Mouse (Mus musculus) intestine, embryonic 14.5 days (tissue): ENCODE data around the gene Ppfibp2. TPM values are rescaled to one million over a fixed set of nuclear protein-coding genes. Genes with fewer than 3 reads are reported as not detected.

Experiments
- ATAC-seq: fragments of 200-750 bp; cut with Nextera tagmentation; replicated peaks from 2 replicates; pipeline ENCODE4 v1.8.0; 2017; ENCODE audit warnings: low read depth, moderate number of reproducible peaks, moderate TSS enrichment, moderate library complexity; ENCODE audit not compliant: low FRiP score, low TSS enrichment
- DNase-seq: peaks from one replicate; pipeline ENCODE4 v3.0.0-alpha.2; 2018; ENCODE audit warnings: low spot score
- H3K27ac ChIP-seq: fragments of 300-500 bp; sonication (generic); 2 replicates; pipeline ENCODE4 v1.5.1; 2014; ENCODE audit warnings: low read depth, mild to moderate bottlenecking, control low read depth
- H3K27me3 ChIP-seq: fragments of 300-500 bp; sonication (generic); replicated peaks from 2 replicates; pipeline ENCODE4 v1.6.1; 2014; ENCODE audit warnings: low read length, control low read depth; ENCODE audit not compliant: control insufficient read depth, insufficient read depth
- H3K36me3 ChIP-seq: fragments of 300-500 bp; sonication (generic); 2 replicates; pipeline ENCODE4 v1.6.1; 2014; ENCODE audit warnings: low read length, control low read depth; ENCODE audit not compliant: control insufficient read depth, insufficient read depth
- H3K4me1 ChIP-seq: fragments of 300-500 bp; sonication (generic); replicated peaks from 2 replicates; pipeline ENCODE4 v1.6.1; 2014; ENCODE audit warnings: low read length, control low read depth, mixed read lengths; ENCODE audit not compliant: control insufficient read depth, insufficient read depth
- H3K4me2 ChIP-seq: fragments of 300-500 bp; sonication (generic); 2 replicates; pipeline ENCODE4 v1.6.1; 2014; ENCODE audit warnings: low read length
- H3K4me3 ChIP-seq: fragments of 300-500 bp; sonication (generic); 2 replicates; pipeline ENCODE4 v1.5.1; 2014; ENCODE audit warnings: low read depth, low read length, control low read depth, mixed read lengths
- H3K9ac ChIP-seq: fragments of 300-500 bp; sonication (generic); 2 replicates; pipeline ENCODE4 v1.6.1; 2014; ENCODE audit warnings: mild to moderate bottlenecking, low read length
- H3K9me3 ChIP-seq: fragments of 300-500 bp; sonication (generic); 2 replicates; pipeline ENCODE4 v1.6.1; 2016; ENCODE audit warnings: low read length, control low read depth; ENCODE audit not compliant: control insufficient read depth
- WGBS: fragments of 180-500 bp; shearing (Covaris S2); extraction: QIAGEN DNeasy Blood & Tissue Kit; methylation state at CpG from one replicate; pipeline ENCODE4 v1.1.7; 2014; 5-methylcytosine and 5-hydroxymethylcytosine counted together
- polyA plus RNA-seq: library from polyadenylated mRNA; unstranded; fragments of >200 nt; fragmentation: Nextera tagmentation; extraction: Ambion mirVana; gene quantifications from 2 replicates; pipeline ENCODE4 v1.2.1, GENCODE M21; 2014

Gene Ppfibp2
- polyA plus RNA-seq, 1 experiment from 2014 or later: 11.2 TPM

- DNase-seq: no peak
- ATAC-seq: no peak
- Histone ChIP-seq H3K4me1 (no peaks in the 10 kb centered on the region), H3K36me3 (no peaks in the 10 kb centered on the region), H3K4me2 (no peak overlapping the region), H3K4me3 (no peak overlapping the region), H3K9me3 (no peaks in the 10 kb centered on the region), H3K27ac (no peak overlapping the region), H3K9ac (no peak overlapping the region), H3K27me3 (no peaks in the 10 kb centered on the region)
- WGBS: 79% methylated on average over 10 of the region's 10 CpGs
These were observed 157.1 kb downstream of the Ppfibp2 start for GRCm38 (mm10) chr7:107752031-107752520.

- H3K9me3 ChIP-seq: no peaks in the 10 kb centered on the region
- H3K4me3 ChIP-seq: no peak overlapping the region
- no peak overlapping the region for H3K4me2 ChIP-seq
- no peak for ATAC-seq
- DNase-seq: no peak
- WGBS: 61% methylated on average over 3 of the region's 3 CpGs
- no peaks in the 10 kb centered on the region for H3K36me3 ChIP-seq
- no peak overlapping the region for H3K9ac ChIP-seq
- no peaks in the 10 kb centered on the region for H3K27me3 ChIP-seq
- H3K4me1 ChIP-seq: 0 out of 2 replicates have a peak, but pooled peaks cover 3% of the 10 kb centered on the region
- no peak overlapping the region for H3K27ac ChIP-seq
These were observed 160.9 kb downstream of the Ppfibp2 start for GRCm38 (mm10) chr7:107755905-107756304.

DNA sequence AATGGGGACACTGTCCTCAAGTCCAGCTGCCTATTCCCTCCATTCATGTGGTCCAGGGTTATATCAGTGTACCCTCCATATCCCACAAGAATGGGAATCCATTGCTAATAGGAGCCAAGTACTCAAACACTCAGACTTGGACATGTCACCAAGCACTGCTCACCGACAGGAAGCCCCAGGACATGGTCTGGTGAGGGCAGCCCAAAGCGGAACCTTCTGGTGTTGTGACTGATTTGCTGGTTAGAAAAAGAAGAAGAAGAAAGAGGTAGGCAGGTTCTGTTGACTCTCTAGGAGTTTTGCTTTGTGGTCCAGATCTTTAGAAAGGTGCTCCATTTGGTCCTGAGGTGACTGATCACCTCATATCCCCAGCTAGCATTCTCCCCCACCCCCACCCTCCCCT lies 161.7 kb downstream of the Ppfibp2 start:
- Histone ChIP-seq H3K4me3 (no peak overlapping the region), H3K4me2 (no peak overlapping the region), H3K9ac (no peak overlapping the region), H3K27me3 (no peaks in the 10 kb centered on the region), H3K27ac (no peak overlapping the region), H3K9me3 (no peaks in the 10 kb centered on the region), H3K4me1 (0 out of 2 replicates have a peak, but pooled peaks cover 3% of the 10 kb centered on the region), H3K36me3 (no peaks in the 10 kb centered on the region)
- DNase-seq: no peak
- ATAC-seq: no peak
- WGBS: 94% methylated on average over 2 of the region's 2 CpGs

DNA sequence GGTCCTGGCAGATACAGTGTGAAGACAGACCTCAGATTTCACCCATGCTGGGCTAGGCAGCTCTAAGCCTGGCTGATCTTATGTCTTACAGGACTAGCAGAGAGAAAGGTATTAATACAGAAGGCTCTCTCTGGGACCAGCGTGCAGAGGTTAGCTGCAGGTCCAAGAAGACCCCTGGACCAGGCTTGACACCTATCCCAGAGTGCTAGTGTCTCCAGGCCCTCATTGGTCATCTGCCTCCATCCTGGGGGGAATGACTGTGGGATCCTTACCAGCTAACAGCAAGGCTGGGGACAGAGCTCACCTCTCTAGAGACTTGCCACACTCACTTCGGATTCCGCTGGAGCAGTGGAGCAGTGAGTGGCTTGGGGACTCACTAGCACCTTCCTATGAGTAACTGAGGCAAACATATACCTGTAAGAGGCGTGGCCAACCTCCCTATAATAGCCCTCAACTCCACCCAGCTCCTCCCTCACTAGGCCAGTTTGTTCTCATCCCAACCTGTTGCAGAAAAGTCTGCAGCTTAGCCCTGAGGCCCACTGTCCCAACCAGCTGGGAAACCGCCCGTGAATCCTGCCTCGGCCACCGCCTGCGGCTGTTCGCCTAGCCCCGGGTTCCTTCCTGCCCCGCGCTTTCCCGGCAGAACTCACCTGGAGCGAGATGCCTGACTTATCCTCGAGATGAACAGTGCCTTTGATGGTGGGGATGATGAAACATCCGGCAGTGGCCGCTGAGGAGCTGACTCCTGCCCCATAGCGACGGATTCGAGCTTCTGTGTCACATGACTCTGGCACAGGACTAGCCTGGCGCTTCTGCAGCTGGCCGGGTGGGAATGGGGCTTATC lies 162.5 kb downstream of the Ppfibp2 start, which contains the start of gene Cyb5r2:
TSS of gene Cyb5r2 (minus strand) at position 725 of the 844 bp plus-strand sequence.
- Histone ChIP-seq H3K9ac (no peak within 1 kb of the TSS), H3K4me2 (peak within 1 kb of the TSS; percentile 49), H3K27me3 (no peaks in the 10 kb centered on the region), H3K36me3 (no peaks in the 10 kb centered on the region), H3K4me3 (peak within 1 kb of the TSS; percentile 13; the same call in 1 of the 2 replicates), H3K9me3 (no peaks in the 10 kb centered on the region), H3K4me1 (0 out of 2 replicates have a peak, but pooled peaks cover 3% of the 10 kb centered on the region), H3K27ac (no peak within 1 kb of the TSS)
- ATAC-seq: peak; percentile 84
- DNase-seq: peak; percentile 65
- WGBS: 9% methylated on average over 23 of the region's 23 CpGs

- no peak overlapping the region for H3K4me2 ChIP-seq
- no peaks in the 10 kb centered on the region for H3K4me1 ChIP-seq
- no peaks in the 10 kb centered on the region for H3K9me3 ChIP-seq
- WGBS: 65% methylated on average over 6 of the region's 6 CpGs
- H3K4me3 ChIP-seq: no peak overlapping the region
- ATAC-seq (no peak), DNase-seq (no peak)
- H3K27ac ChIP-seq: no peak overlapping the region
- no peaks in the 10 kb centered on the region for H3K27me3 ChIP-seq
- H3K36me3 ChIP-seq: no peaks in the 10 kb centered on the region
- no peak overlapping the region for H3K9ac ChIP-seq
These were observed 175.8 kb downstream of the Ppfibp2 start for GRCm38 (mm10) chr7:107770812-107771211.

DNA sequence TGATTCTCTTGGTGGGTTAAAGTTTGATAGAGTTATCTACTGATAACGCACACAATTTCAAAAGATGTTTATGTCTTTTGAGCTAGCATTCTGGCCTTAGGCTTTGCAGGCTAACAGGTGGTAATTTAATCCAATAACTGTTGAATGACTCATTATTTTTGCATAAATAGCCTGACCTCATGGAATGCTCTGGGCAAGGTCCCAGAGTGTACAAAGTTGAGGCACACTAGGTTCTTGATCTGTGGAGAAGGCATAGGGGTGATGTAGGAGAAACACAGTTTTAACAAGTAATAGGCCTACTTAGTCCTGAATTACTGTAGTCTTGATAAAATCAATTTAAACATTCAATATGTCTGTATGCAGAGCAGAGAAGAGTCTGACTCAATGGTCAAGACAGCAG lies 183.2 kb downstream of the Ppfibp2 start:
- Histone ChIP-seq H3K4me3 (no peak overlapping the region), H3K9me3 (no peaks in the 10 kb centered on the region), H3K4me1 (no peaks in the 10 kb centered on the region), H3K27me3 (no peaks in the 10 kb centered on the region), H3K4me2 (no peak overlapping the region), H3K36me3 (no peaks in the 10 kb centered on the region), H3K27ac (no peak overlapping the region), H3K9ac (no peak overlapping the region)
- ATAC-seq: no peak
- 56% methylated on average over 1 of the region's 1 CpGs for WGBS
- no peak for DNase-seq

- H3K9ac ChIP-seq: no peak overlapping the region
- no peak for DNase-seq
- no peaks in the 10 kb centered on the region for H3K36me3 ChIP-seq
- no peaks in the 10 kb centered on the region for H3K27me3 ChIP-seq
- H3K9me3 ChIP-seq: no peaks in the 10 kb centered on the region
- no peaks in the 10 kb centered on the region for H3K4me1 ChIP-seq
- no peak overlapping the region for H3K4me2 ChIP-seq
- WGBS: 43% methylated on average over 4 of the region's 4 CpGs
- no peak for ATAC-seq
- H3K4me3 ChIP-seq: no peak overlapping the region
- no peak overlapping the region for H3K27ac ChIP-seq
These were observed 184.6 kb downstream of the Ppfibp2 start for GRCm38 (mm10) chr7:107779611-107780010.

DNA sequence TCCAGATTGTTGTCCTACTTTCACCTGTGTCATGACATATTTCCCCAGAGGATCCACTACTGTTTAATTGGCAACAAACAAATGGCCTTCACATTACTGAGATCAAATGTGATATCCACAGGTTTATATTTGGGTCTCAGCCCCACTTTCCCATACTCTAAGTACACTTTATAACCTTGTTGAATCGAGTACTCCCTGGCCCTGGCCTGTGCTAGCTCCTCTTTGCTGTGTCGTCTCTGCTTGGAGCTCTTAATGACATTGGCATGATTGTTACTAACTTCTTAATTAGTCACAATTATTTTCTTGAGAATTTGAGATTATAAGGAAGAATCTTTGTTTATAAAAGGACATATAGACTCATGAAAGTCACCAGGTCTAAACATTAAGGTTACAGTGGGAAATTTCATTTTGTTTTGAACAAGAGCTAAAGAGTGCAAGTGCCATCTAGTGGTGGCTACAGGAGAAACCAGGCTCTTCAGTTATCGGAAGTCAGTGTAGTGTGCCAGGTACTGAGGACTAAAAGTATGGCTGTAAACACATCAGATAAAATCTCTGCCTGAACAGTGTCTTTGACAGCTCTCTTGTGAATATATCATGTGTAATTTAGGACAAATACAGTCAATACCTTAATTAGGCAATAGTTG lies 193.1 kb downstream of the Ppfibp2 start:
- Histone ChIP-seq H3K4me2 (no peak overlapping the region), H3K4me1 (no peaks in the 10 kb centered on the region), H3K9me3 (no peaks in the 10 kb centered on the region), H3K27me3 (no peaks in the 10 kb centered on the region), H3K9ac (no peak overlapping the region), H3K27ac (no peak overlapping the region), H3K4me3 (no peak overlapping the region), H3K36me3 (no peaks in the 10 kb centered on the region)
- 57% methylated on average over 3 of the region's 3 CpGs for WGBS
- DNase-seq: no peak
- ATAC-seq: no peak
